Mouse (Mus musculus) ES-Bruce4 (cell line): ENCODE results near the gene Bdkrb1.

Source experiments
- CTCF ChIP-seq: IDR thresholded peaks from one replicate; pipeline ENCODE4 v1.8.1; 2011; ENCODE audit warnings: low read depth, low read length
- EP300 ChIP-seq: IDR thresholded peaks from 2 replicates; pipeline ENCODE4 v1.6.1; 2011; ENCODE audit warnings: low read depth, low read length; ENCODE audit not compliant: insufficient read depth
- POLR2A ChIP-seq: IDR thresholded peaks from one replicate; pipeline ENCODE4 v1.8.1; 2011; ENCODE audit warnings: low read length; ENCODE audit not compliant: insufficient read depth

- no peak for TF ChIP-seq POLR2A
- TF ChIP-seq CTCF, result no peak
- TF ChIP-seq EP300, result no peak
Observed at GRCm38 (mm10) chr12:105613559-105613958, 10.7 kb downstream of the Bdkrb1 start.
